Mouse (Mus musculus) heart, adult 2 months (tissue): ENCODE data around the gene Plcb2.
A peak's percentile ranks its signal among the peaks of the same experiment; 100 is the strongest.

Source experiments
- CTCF ChIP-seq: fragments of 200-600 bp; IDR thresholded peaks from 2 replicates; pipeline ENCODE4 v1.8.1; 2022; ENCODE audit warnings: antibody characterized with exemption, mild to moderate bottlenecking, moderate library complexity
- EP300 ChIP-seq: fragments of 200-500 bp; IDR thresholded peaks from 2 replicates; pipeline ENCODE4 v1.6.1; 2011; ENCODE audit warnings: low read depth, low read length, control low read depth; ENCODE audit not compliant: insufficient read depth
- POLR2A ChIP-seq: fragments of 200-500 bp; IDR thresholded peaks from 2 replicates; pipeline ENCODE4 v1.6.1; 2011; ENCODE audit warnings: mild to moderate bottlenecking, low read depth, low read length, control low read depth; ENCODE audit not compliant: insufficient read depth

- TF ChIP-seq CTCF (no peak), POLR2A (peak; percentile 44; the same call in 1 of the 2 replicates), EP300 (peak; percentile 63; the same call in 1 of the 2 replicates)
Measured at GRCm38 (mm10) chr2:118763469-118763868, 35.2 kb upstream of the Plcb2 start.
